Mouse (Mus musculus): ENCODE measurements around the gene Dnajc19. TPM values are rescaled to one million over a fixed set of nuclear protein-coding genes. Genes with fewer than 3 reads are reported as not detected.
"Not testable (repeated sequence)": the region's sequence is repeated elsewhere in the genome, so short reads cannot be mapped to it uniquely, and the experiment has no call there.

Gene Dnajc19
- total and polyA plus RNA-seq, 3 experiments: 125 to 149 (median 129) TPM

- Histone ChIP-seq H3K4me3 (no peak overlapping the region), H3K9ac (ENCODE audit: low read depth, low read length) (no peak overlapping the region), H3K36me3 (ENCODE audit: control insufficient read depth, insufficient read depth, low read length) (peaks cover 3% of the 10 kb centered on the region), H3K79me2 (replicated peaks; ENCODE audit: control insufficient read depth, insufficient read depth, low read length) (no peaks in the 10 kb centered on the region), H3K27me3 (ENCODE audit: control insufficient read depth, insufficient read depth, low read length) (no peaks in the 10 kb centered on the region), H3K27ac (peak overlapping the region; percentile 80; the same call in 1 of the 2 replicates), H3K4me1 (ENCODE audit: control insufficient read depth, insufficient read depth, low read length) (peaks cover 5% of the 10 kb centered on the region)
- DNase-seq: no peak
- WGBS: 85% methylated on average over 3 of the region's 3 CpGs
- no peak for TF ChIP-seq EP300 (IDR thresholded peaks at IDR 0.05; ENCODE audit: insufficient read depth, low read depth, low read length)
- TF ChIP-seq CTCF (IDR thresholded peaks at IDR 0.05): no peak
- no peak for TF ChIP-seq POLR2A (IDR thresholded peaks at IDR 0.05; ENCODE audit: insufficient read depth, low read depth, low read length)
- intact Hi-C loops (cut with DNase I): loop anchor here (2.0 to 10.0 kb wide), 3 partner anchors 63 to 277 kb away; partner anchors contain the start of gene Fxr1
Observed at GRCm38 (mm10) chr3:34081929-34082328, 808 bp upstream of the Dnajc19 start.

DNA sequence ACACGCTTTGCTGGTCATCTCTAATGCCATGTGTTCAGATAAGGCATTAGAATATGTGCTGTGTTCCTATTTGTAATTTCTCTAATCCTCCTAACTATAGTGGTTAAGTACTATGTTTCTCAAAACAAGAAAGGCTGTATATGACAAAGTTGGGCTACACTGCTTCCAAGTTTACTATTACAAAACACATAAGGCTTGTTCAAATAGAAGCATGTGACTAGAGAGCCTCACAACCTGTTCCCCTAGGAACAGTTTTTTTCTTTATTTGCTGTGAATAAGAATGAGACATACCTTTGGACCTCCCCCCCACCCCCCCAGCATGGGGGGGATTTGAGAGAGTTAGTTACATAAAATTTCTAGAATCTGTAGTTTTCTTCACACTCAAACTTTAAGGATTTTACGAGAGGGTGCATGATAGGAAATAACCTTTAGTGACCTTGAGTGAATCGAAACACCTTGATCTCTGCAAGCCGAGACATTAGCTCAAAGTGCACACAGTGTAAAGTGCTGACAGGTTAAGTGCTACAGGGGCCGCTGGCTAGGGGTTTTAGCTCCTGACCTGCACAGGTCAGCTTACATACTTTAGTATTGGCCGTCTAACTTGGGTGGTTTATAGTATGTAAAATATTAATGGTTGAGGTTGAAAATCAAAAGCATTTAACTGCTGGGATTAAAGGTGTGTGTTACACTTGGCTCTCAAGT is 4.9 kb downstream of the Dnajc19 start:
- H3K27ac ChIP-seq: no peak overlapping the region
- WGBS: 64% methylated on average over 6 of the region's 6 CpGs
- H3K9ac ChIP-seq (ENCODE audit: low read depth, low read length): no peak overlapping the region

GRCm38 (mm10) chr3:34072726-34073125 is 8.4 kb downstream of the Dnajc19 start:
- TF ChIP-seq CTCF (IDR thresholded peaks at IDR 0.05): no peak
- no peak for TF ChIP-seq POLR2A (IDR thresholded peaks at IDR 0.05; ENCODE audit: insufficient read depth, low read depth, low read length)
- TF ChIP-seq EP300 (IDR thresholded peaks at IDR 0.05; ENCODE audit: insufficient read depth, low read depth, low read length): no peak
- peaks cover 9% of the 10 kb centered on the region for H3K36me3 ChIP-seq (ENCODE audit: control insufficient read depth, insufficient read depth, low read length)
- no peaks in the 10 kb centered on the region for H3K27me3 ChIP-seq (ENCODE audit: control insufficient read depth, insufficient read depth, low read length)
- DNase-seq: no peak
- H3K27ac ChIP-seq: no peak overlapping the region
- H3K9ac ChIP-seq (ENCODE audit: low read depth, low read length): no peak overlapping the region
- H3K4me3 ChIP-seq: no peak overlapping the region
- WGBS: 89% methylated on average over 6 of the region's 6 CpGs
- intact Hi-C loops (cut with DNase I): no loop called here
- no peaks in the 10 kb centered on the region for H3K79me2 ChIP-seq (replicated peaks; ENCODE audit: control insufficient read depth, insufficient read depth, low read length)
- H3K4me1 ChIP-seq (ENCODE audit: control insufficient read depth, insufficient read depth, low read length): no peaks in the 10 kb centered on the region; the same call in 1 of the 2 replicates

More for the DNA sequence above, 4.9 kb downstream of the Dnajc19 start:
- DNase-seq: no peak
- H3K4me3 ChIP-seq: no peak overlapping the region
- no peaks in the 10 kb centered on the region for H3K79me2 ChIP-seq (replicated peaks; ENCODE audit: control insufficient read depth, insufficient read depth, low read length)
- H3K27me3 ChIP-seq (ENCODE audit: control insufficient read depth, insufficient read depth, low read length): no peaks in the 10 kb centered on the region
- H3K4me1 ChIP-seq (ENCODE audit: control insufficient read depth, insufficient read depth, low read length): peaks cover 3% of the 10 kb centered on the region
- TF ChIP-seq POLR2A (IDR thresholded peaks at IDR 0.05; ENCODE audit: insufficient read depth, low read depth, low read length): no peak
- no peak for TF ChIP-seq CTCF (IDR thresholded peaks at IDR 0.05)
- no peak for TF ChIP-seq EP300 (IDR thresholded peaks at IDR 0.05; ENCODE audit: insufficient read depth, low read depth, low read length)
- intact Hi-C loops (cut with DNase I): loop anchor here (5.0 kb wide), 1 partner anchor 34 kb away; no protein-coding TSS in a partner anchor
- H3K36me3 ChIP-seq (ENCODE audit: control insufficient read depth, insufficient read depth, low read length): peaks cover 9% of the 10 kb centered on the region

- intact Hi-C loops (cut with DNase I); H3K79me2 ChIP-seq (replicated peaks; ENCODE audit: control insufficient read depth, insufficient read depth, low read length); H3K36me3 ChIP-seq (ENCODE audit: control insufficient read depth, insufficient read depth, low read length); H3K4me3 ChIP-seq; H3K4me1 ChIP-seq (ENCODE audit: control insufficient read depth, insufficient read depth, low read length); DNase-seq; H3K9ac ChIP-seq (ENCODE audit: low read depth, low read length); H3K27me3 ChIP-seq (ENCODE audit: control insufficient read depth, insufficient read depth, low read length); H3K27ac ChIP-seq: not testable (repeated sequence)
- 83% methylated on average over 7 of the region's 7 CpGs for WGBS
Observed at GRCm38 (mm10) chr3:34068943-34069342, 12.2 kb downstream of the Dnajc19 start.

- Histone ChIP-seq H3K4me1 (ENCODE audit: control insufficient read depth, insufficient read depth, low read length) (no peaks in the 10 kb centered on the region; the same call in 1 of the 2 replicates), H3K79me2 (replicated peaks; ENCODE audit: control insufficient read depth, insufficient read depth, low read length) (peaks cover 2% of the 10 kb centered on the region; the same call in 1 of the 2 replicates), H3K4me3 (no peak overlapping the region), H3K9ac (ENCODE audit: low read depth, low read length) (no peak overlapping the region), H3K27ac (no peak overlapping the region), H3K27me3 (ENCODE audit: control insufficient read depth, insufficient read depth, low read length) (no peaks in the 10 kb centered on the region), H3K36me3 (ENCODE audit: control insufficient read depth, insufficient read depth, low read length) (peaks cover 1% of the 10 kb centered on the region)
- intact Hi-C loops (cut with DNase I): no loop called here
- WGBS: 88% methylated on average over 2 of the region's 2 CpGs
- TF ChIP-seq EP300 (IDR thresholded peaks at IDR 0.05; ENCODE audit: insufficient read depth, low read depth, low read length): no peak
- TF ChIP-seq POLR2A (IDR thresholded peaks at IDR 0.05; ENCODE audit: insufficient read depth, low read depth, low read length): no peak
- no peak for TF ChIP-seq CTCF (IDR thresholded peaks at IDR 0.05)
- DNase-seq: no peak
Observed at GRCm38 (mm10) chr3:34062352-34062751, 18.8 kb downstream of the Dnajc19 start.

DNA sequence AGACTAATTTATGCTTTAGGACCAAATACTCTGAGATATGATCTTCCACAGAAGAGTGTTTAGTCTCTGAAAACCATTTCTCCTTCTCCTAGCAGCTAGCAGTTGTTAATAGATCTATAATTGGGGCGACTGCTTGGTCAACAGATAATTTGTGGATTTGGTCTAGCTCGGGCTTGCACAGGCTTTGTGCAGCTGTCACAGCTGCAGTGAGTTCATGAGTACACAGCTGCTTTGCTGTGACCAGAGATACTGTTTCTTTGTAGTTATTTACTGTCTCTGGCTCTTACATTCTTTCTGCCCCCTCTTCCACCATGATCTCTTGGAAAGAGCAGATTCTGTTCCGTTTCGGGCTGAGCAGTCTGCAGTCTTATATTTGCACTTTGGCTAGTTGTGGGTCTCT is 39.1 kb downstream of the Dnajc19 start:
- WGBS: 82% methylated on average over 4 of the region's 4 CpGs
- H3K36me3 ChIP-seq (ENCODE audit: control insufficient read depth, insufficient read depth, low read length): peaks cover 43% of the 10 kb centered on the region

More for the DNA sequence above, 39.1 kb downstream of the Dnajc19 start:
- intact Hi-C loops (cut with DNase I): loop anchor here (2.0 to 5.0 kb wide), 3 partner anchors 21 to 50 kb away; no protein-coding TSS in a partner anchor
- Histone ChIP-seq H3K4me3 (no peak overlapping the region), H3K9ac (ENCODE audit: low read depth, low read length) (no peak overlapping the region), H3K4me1 (ENCODE audit: control insufficient read depth, insufficient read depth, low read length) (peaks cover 8% of the 10 kb centered on the region), H3K27me3 (ENCODE audit: control insufficient read depth, insufficient read depth, low read length) (no peaks in the 10 kb centered on the region), H3K79me2 (replicated peaks; ENCODE audit: control insufficient read depth, insufficient read depth, low read length) (peaks cover 2% of the 10 kb centered on the region; the same call in 1 of the 2 replicates), H3K27ac (no peak overlapping the region)
- DNase-seq: no peak
- TF ChIP-seq EP300 (IDR thresholded peaks at IDR 0.05; ENCODE audit: insufficient read depth, low read depth, low read length) (no peak), CTCF (IDR thresholded peaks at IDR 0.05) (no peak), POLR2A (IDR thresholded peaks at IDR 0.05; ENCODE audit: insufficient read depth, low read depth, low read length) (no peak)

Data from heart, adult 2 months (tissue).